Mouse (Mus musculus): ENCODE measurements around the gene Slc4a7. TPM values are rescaled to one million over a fixed set of nuclear protein-coding genes. Genes with fewer than 3 reads are reported as not detected.

Slc4a7 gene
- polyA plus RNA-seq, 1 experiment from 2014 or later: 8.5 TPM

- no peak overlapping the region for H3K27ac ChIP-seq (ENCODE audit: low read depth, low read length)
- H3K27me3 ChIP-seq (replicated peaks; ENCODE audit: control insufficient read depth, insufficient read depth, low read length): no peaks in the 10 kb centered on the region
- no peak overlapping the region for H3K4me3 ChIP-seq (ENCODE audit: low read depth, low read length)
- H3K9me3 ChIP-seq (ENCODE audit: control insufficient read depth): no peaks in the 10 kb centered on the region
- no peak for TF ChIP-seq CTCF (IDR thresholded peaks at IDR 0.05; ENCODE audit: low read depth)
- no peak overlapping the region for H3K9ac ChIP-seq (ENCODE audit: low read depth, low read length)
- H3K36me3 ChIP-seq (ENCODE audit: control insufficient read depth, insufficient read depth): no peaks in the 10 kb centered on the region; the same call in 1 of the 2 replicates
- no peak overlapping the region for H3K4me2 ChIP-seq (replicated peaks; ENCODE audit: low read depth)
- 0 out of 2 replicates have a peak, but pooled peaks cover 5% of the 10 kb centered on the region for H3K4me1 ChIP-seq (replicated peaks; ENCODE audit: control insufficient read depth, insufficient read depth, low read length)
- 70% methylated on average over 1 of the region's 1 CpGs for WGBS
- no peak for ATAC-seq
These were observed 6.9 kb downstream of the Slc4a7 start for GRCm38 (mm10) chr14:14709021-14709420.

- Histone ChIP-seq H3K4me1 (replicated peaks; ENCODE audit: control insufficient read depth, insufficient read depth, low read length) (no peaks in the 10 kb centered on the region), H3K9me3 (ENCODE audit: control insufficient read depth) (no peaks in the 10 kb centered on the region), H3K27ac (ENCODE audit: low read depth, low read length) (no peak overlapping the region), H3K9ac (ENCODE audit: low read depth, low read length) (no peak overlapping the region), H3K4me2 (replicated peaks; ENCODE audit: low read depth) (no peak overlapping the region), H3K4me3 (ENCODE audit: low read depth, low read length) (no peak overlapping the region), H3K27me3 (replicated peaks; ENCODE audit: control insufficient read depth, insufficient read depth, low read length) (no peaks in the 10 kb centered on the region), H3K36me3 (ENCODE audit: control insufficient read depth, insufficient read depth) (no peaks in the 10 kb centered on the region; the same call in 1 of the 2 replicates)
- no peak for ATAC-seq
- TF ChIP-seq CTCF (IDR thresholded peaks at IDR 0.05; ENCODE audit: low read depth): peak; percentile 64
These were observed 12.1 kb downstream of the Slc4a7 start for GRCm38 (mm10) chr14:14714130-14714529.

- TF ChIP-seq CTCF (IDR thresholded peaks at IDR 0.05; ENCODE audit: low read depth): no peak
- no peak for ATAC-seq
- no peak overlapping the region for H3K4me3 ChIP-seq (ENCODE audit: low read depth, low read length)
- 91% methylated on average over 2 of the region's 2 CpGs for WGBS
- H3K27ac ChIP-seq (ENCODE audit: low read depth, low read length): no peak overlapping the region
- no peaks in the 10 kb centered on the region for H3K4me1 ChIP-seq (replicated peaks; ENCODE audit: control insufficient read depth, insufficient read depth, low read length)
- H3K9ac ChIP-seq (ENCODE audit: low read depth, low read length): no peak overlapping the region
- H3K36me3 ChIP-seq (ENCODE audit: control insufficient read depth, insufficient read depth): no peaks in the 10 kb centered on the region; the same call in 1 of the 2 replicates
- H3K9me3 ChIP-seq (ENCODE audit: control insufficient read depth): no peaks in the 10 kb centered on the region
- H3K4me2 ChIP-seq (replicated peaks; ENCODE audit: low read depth): no peak overlapping the region
- H3K27me3 ChIP-seq (replicated peaks; ENCODE audit: control insufficient read depth, insufficient read depth, low read length): no peaks in the 10 kb centered on the region
These were observed 13.7 kb downstream of the Slc4a7 start for GRCm38 (mm10) chr14:14715794-14716193.

DNA sequence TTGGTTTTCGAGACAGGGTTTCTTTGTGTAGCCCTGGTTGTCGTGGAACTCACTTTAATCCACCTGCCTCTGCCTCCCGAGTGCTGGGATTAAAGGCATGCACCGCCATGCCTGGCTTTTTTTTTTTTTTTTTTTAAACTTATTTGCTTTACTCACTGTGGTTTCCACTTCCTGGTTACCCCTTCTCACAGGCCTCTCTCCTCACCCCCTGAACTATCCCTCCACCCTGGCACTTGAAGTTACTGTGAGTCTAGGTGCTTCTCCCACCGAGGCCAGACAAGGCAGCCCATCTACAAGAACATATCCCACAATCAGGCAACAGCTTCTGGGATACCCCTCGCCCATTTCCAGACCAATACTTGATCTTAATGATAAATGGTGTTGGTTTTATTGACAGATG is 14.8 kb downstream of the Slc4a7 start:
- Histone ChIP-seq H3K27ac (ENCODE audit: low read depth, low read length) (no peak overlapping the region), H3K9ac (ENCODE audit: low read depth, low read length) (no peak overlapping the region), H3K4me2 (replicated peaks; ENCODE audit: low read depth) (no peak overlapping the region), H3K27me3 (replicated peaks; ENCODE audit: control insufficient read depth, insufficient read depth, low read length) (no peaks in the 10 kb centered on the region), H3K4me1 (replicated peaks; ENCODE audit: control insufficient read depth, insufficient read depth, low read length) (no peaks in the 10 kb centered on the region), H3K4me3 (ENCODE audit: low read depth, low read length) (no peak overlapping the region), H3K9me3 (ENCODE audit: control insufficient read depth) (no peaks in the 10 kb centered on the region), H3K36me3 (ENCODE audit: control insufficient read depth, insufficient read depth) (no peaks in the 10 kb centered on the region; the same call in 1 of the 2 replicates)
- no peak for TF ChIP-seq CTCF (IDR thresholded peaks at IDR 0.05; ENCODE audit: low read depth)
- ATAC-seq: no peak
- WGBS: 84% methylated on average over 6 of the region's 6 CpGs

GRCm38 (mm10) chr14:14718556-14718955 is 16.5 kb downstream of the Slc4a7 start:
- Histone ChIP-seq H3K27ac (ENCODE audit: low read depth, low read length) (no peak overlapping the region), H3K4me2 (replicated peaks; ENCODE audit: low read depth) (no peak overlapping the region), H3K4me3 (ENCODE audit: low read depth, low read length) (no peak overlapping the region), H3K36me3 (ENCODE audit: control insufficient read depth, insufficient read depth) (no peaks in the 10 kb centered on the region; the same call in 1 of the 2 replicates), H3K9ac (ENCODE audit: low read depth, low read length) (no peak overlapping the region), H3K4me1 (replicated peaks; ENCODE audit: control insufficient read depth, insufficient read depth, low read length) (no peaks in the 10 kb centered on the region), H3K27me3 (replicated peaks; ENCODE audit: control insufficient read depth, insufficient read depth, low read length) (no peaks in the 10 kb centered on the region), H3K9me3 (ENCODE audit: control insufficient read depth) (no peaks in the 10 kb centered on the region)
- no peak for TF ChIP-seq CTCF (IDR thresholded peaks at IDR 0.05; ENCODE audit: low read depth)
- 84% methylated on average over 4 of the region's 4 CpGs for WGBS
- no peak for ATAC-seq

DNA sequence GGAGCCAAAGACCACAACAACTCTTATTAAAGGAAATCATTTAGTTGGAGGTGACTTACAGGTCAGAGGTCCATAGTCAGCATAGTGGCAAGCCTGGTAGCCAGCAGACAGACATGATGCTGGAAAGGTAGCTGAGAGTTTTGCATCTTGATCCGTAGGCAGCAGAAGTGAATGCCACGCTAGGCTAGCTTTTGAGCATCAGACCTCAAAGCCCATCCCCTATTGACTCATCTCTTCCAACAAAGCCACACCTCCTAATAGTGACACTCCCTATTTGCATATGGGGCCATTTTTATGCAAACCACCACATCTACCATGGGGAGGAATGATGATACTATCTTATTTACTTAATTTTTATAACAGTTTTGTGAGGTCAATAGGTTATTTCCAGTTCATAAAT is 79.1 kb downstream of the Slc4a7 start:
- no peak for ATAC-seq
- Histone ChIP-seq H3K27me3 (replicated peaks; ENCODE audit: control insufficient read depth, insufficient read depth, low read length) (no peaks in the 10 kb centered on the region), H3K36me3 (ENCODE audit: control insufficient read depth, insufficient read depth) (peaks cover 14% of the 10 kb centered on the region; the same call in 1 of the 2 replicates), H3K4me2 (replicated peaks; ENCODE audit: low read depth) (no peak overlapping the region), H3K9ac (ENCODE audit: low read depth, low read length) (no peak overlapping the region), H3K4me1 (replicated peaks; ENCODE audit: control insufficient read depth, insufficient read depth, low read length) (no peaks in the 10 kb centered on the region), H3K4me3 (ENCODE audit: low read depth, low read length) (no peak overlapping the region), H3K9me3 (ENCODE audit: control insufficient read depth) (no peaks in the 10 kb centered on the region), H3K27ac (ENCODE audit: low read depth, low read length) (no peak overlapping the region)
- no peak for TF ChIP-seq CTCF (IDR thresholded peaks at IDR 0.05; ENCODE audit: low read depth)
- 89% methylated on average over 2 of the region's 2 CpGs for WGBS

GRCm38 (mm10) chr14:14784223-14784622 is 82.1 kb downstream of the Slc4a7 start:
- WGBS: 90% methylated on average over 1 of the region's 1 CpGs
- H3K4me1 ChIP-seq (replicated peaks; ENCODE audit: control insufficient read depth, insufficient read depth, low read length): no peaks in the 10 kb centered on the region
- H3K27me3 ChIP-seq (replicated peaks; ENCODE audit: control insufficient read depth, insufficient read depth, low read length): no peaks in the 10 kb centered on the region
- H3K27ac ChIP-seq (ENCODE audit: low read depth, low read length): no peak overlapping the region
- H3K9ac ChIP-seq (ENCODE audit: low read depth, low read length): no peak overlapping the region
- H3K9me3 ChIP-seq (ENCODE audit: control insufficient read depth): no peaks in the 10 kb centered on the region
- no peak for TF ChIP-seq CTCF (IDR thresholded peaks at IDR 0.05; ENCODE audit: low read depth)
- no peak overlapping the region for H3K4me2 ChIP-seq (replicated peaks; ENCODE audit: low read depth)
- ATAC-seq: no peak
- H3K4me3 ChIP-seq (ENCODE audit: low read depth, low read length): no peak overlapping the region
- H3K36me3 ChIP-seq (ENCODE audit: control insufficient read depth, insufficient read depth): peaks cover 12% of the 10 kb centered on the region; the same call in 1 of the 2 replicates

Measured in intestine, postnatal 0 days (tissue).